Mouse (Mus musculus): ENCODE measurements around the gene Fas. TPM values are rescaled to one million over a fixed set of nuclear protein-coding genes. Genes with fewer than 3 reads are reported as not detected.

Gene Fas
- polyA plus RNA-seq, 1 experiment from 2014 or later, result 6.6 TPM

DNA sequence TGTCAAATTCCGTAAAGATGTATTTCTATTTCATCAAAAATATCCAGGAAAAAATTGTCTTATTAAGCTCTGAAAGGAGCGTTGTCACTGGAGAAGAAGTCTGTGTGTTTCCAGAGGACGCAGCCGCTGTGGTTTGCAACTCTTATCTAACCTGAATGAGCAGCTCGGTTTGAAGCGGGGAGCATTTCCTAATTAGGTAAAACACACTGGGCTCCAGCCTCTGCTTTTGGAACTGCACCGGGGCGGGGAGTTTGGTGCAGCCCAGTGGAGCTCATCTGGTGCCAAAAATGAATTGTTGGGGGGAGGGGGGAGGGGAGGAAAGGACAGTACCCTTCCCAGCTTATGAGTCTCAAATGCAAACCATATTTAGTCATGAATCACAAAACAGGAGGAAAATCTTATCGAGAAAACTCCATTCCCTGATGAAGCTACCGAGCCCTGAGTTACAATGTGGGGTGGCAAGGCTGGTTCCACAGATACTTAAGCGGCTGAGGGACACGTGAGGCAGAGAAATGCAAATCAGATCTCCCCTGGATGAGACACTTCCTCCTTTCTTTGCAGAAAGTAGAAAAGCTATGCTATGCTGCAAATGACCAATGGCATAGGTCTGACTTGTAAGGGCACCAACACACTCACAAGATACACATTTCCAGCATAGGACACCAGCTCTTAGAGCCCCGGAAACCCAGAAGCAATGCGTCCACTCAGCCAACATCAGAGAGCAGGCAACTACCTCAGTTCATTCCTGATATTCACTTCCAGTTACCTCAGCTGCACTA is 36.2 kb upstream of the Fas start:
- Histone ChIP-seq H3K9ac (ENCODE audit: low read length) (peak overlapping the region; percentile 71), H3K27ac (ENCODE audit: low read length) (peak overlapping the region; percentile 84), H3K36me3 (ENCODE audit: control insufficient read depth, insufficient read depth) (no peaks in the 10 kb centered on the region), H3K4me2 (ENCODE audit: low read depth, low read length) (peak overlapping the region; percentile 64), H3K27me3 (ENCODE audit: control insufficient read depth, insufficient read depth, low read length) (0 out of 2 replicates have a peak, but pooled peaks cover 2% of the 10 kb centered on the region), H3K4me3 (ENCODE audit: low read length) (peak overlapping the region; percentile 61), H3K9me3 (replicated peaks; ENCODE audit: control insufficient read depth, low read length) (no peaks in the 10 kb centered on the region), H3K4me1 (ENCODE audit: control insufficient read depth, insufficient read depth, low read length) (peaks cover 12% of the 10 kb centered on the region)
- ATAC-seq (replicated peaks; ENCODE audit: extremely low read depth, insufficient read depth, low FRiP score), result peak; percentile 73
- WGBS, result 11% methylated on average over 14 of the region's 14 CpGs

DNA sequence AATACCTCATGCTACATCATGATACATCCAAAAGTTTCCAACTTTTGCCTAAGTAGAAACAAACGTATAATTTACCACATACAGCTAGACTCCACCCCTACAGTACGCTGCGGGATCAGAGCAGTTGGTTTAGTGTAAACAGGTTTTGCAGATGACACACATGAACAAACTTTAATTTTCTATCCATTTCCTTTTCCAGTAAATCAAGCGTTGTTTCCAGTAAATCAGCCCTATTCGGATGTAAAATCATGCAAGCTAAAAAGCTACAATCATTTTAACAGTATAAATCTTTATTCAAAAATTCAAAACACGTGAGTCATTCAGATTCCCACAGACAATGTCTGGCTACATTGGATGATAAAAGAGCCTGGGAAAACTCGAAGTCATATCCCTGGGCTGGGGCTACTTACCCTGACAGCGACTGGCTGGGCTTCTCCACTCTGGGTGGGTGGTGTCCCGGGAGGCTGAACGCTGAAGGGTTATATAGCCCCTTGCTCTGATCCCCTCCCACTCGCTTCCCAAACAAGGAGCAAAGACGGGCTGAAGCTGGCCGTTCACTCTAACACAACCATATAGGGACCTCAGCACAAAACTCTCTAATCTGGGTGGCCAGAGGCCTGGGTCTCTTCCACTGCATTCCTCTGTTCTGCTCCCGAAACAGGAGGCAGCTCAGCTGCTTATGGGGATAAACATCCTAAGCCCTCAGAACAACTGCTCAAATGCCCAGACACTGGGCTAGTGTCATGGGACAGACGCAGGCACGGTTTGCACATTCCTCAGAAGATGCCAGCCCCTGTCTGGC is 35.4 kb upstream of the Fas start, which contains the start of gene Acta2:
TSS of gene Acta2 (minus strand) at position 711 of the 802 bp plus-strand sequence.
- Histone ChIP-seq H3K36me3 (ENCODE audit: control insufficient read depth, insufficient read depth) (no peaks in the 10 kb centered on the region), H3K4me2 (ENCODE audit: low read depth, low read length) (peak within 1 kb of the TSS; percentile 64), H3K27ac (ENCODE audit: low read length) (peak within 1 kb of the TSS; percentile 84), H3K4me3 (ENCODE audit: low read length) (peak within 1 kb of the TSS; percentile 61), H3K9ac (ENCODE audit: low read length) (peak within 1 kb of the TSS; percentile 71), H3K27me3 (ENCODE audit: control insufficient read depth, insufficient read depth, low read length) (0 out of 2 replicates have a peak, but pooled peaks cover 2% of the 10 kb centered on the region), H3K4me1 (ENCODE audit: control insufficient read depth, insufficient read depth, low read length) (peaks cover 12% of the 10 kb centered on the region), H3K9me3 (replicated peaks; ENCODE audit: control insufficient read depth, low read length) (no peaks in the 10 kb centered on the region)
- peak; percentile 69 for ATAC-seq (replicated peaks; ENCODE audit: extremely low read depth, insufficient read depth, low FRiP score)
- WGBS, result 23% methylated on average over 16 of the region's 16 CpGs

DNA sequence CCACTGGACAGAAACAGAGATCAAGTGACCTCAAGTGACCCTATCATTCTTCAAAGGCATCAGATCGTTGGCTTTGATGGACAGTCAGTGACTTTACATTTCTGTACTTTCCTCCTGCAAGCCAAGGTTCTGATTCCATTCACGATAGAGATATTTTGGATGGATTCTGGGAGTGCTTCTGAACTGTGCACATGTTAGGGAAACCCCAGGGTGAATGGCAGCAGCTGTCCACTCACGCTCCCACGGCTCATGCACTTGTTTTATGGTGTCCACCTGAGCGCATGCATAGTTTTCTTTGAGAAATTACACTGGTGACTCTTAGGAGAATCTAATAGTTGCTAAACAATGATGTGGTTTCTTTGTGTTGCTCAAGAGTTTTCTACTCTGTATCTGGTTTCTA is 34.3 kb upstream of the Fas start:
- Histone ChIP-seq H3K9me3 (replicated peaks; ENCODE audit: control insufficient read depth, low read length) (no peaks in the 10 kb centered on the region), H3K4me2 (ENCODE audit: low read depth, low read length) (no peak overlapping the region), H3K9ac (ENCODE audit: low read length) (no peak overlapping the region), H3K4me3 (ENCODE audit: low read length) (no peak overlapping the region), H3K27me3 (ENCODE audit: control insufficient read depth, insufficient read depth, low read length) (0 out of 2 replicates have a peak, but pooled peaks cover 2% of the 10 kb centered on the region), H3K4me1 (ENCODE audit: control insufficient read depth, insufficient read depth, low read length) (peaks cover 12% of the 10 kb centered on the region), H3K36me3 (ENCODE audit: control insufficient read depth, insufficient read depth) (no peaks in the 10 kb centered on the region), H3K27ac (ENCODE audit: low read length) (no peak overlapping the region)
- 77% methylated on average over 5 of the region's 5 CpGs for WGBS
- ATAC-seq (replicated peaks; ENCODE audit: extremely low read depth, insufficient read depth, low FRiP score), result no peak

DNA sequence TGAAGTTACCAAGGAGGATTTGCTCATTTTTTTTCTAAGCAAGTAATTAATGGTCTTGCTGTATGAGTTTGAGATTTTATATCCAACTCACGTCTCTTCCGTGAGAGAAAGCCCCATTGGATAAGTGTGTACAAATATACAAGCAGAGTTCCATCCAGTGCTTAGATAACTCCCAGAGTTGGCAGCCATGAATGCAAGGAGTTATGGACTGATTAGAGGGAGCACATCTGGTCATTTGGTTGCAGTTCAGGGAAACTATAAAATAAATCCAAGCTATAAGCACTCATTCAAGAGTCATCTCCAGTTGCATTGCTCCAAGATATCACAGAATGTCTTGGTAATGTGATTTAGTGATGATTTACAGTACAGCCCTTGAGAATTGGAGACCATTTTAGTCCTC is 33.5 kb upstream of the Fas start:
- no peak for ATAC-seq (replicated peaks; ENCODE audit: extremely low read depth, insufficient read depth, low FRiP score)
- Histone ChIP-seq H3K9ac (ENCODE audit: low read length) (no peak overlapping the region), H3K4me1 (ENCODE audit: control insufficient read depth, insufficient read depth, low read length) (peaks cover 12% of the 10 kb centered on the region), H3K4me2 (ENCODE audit: low read depth, low read length) (no peak overlapping the region), H3K4me3 (ENCODE audit: low read length) (no peak overlapping the region), H3K36me3 (ENCODE audit: control insufficient read depth, insufficient read depth) (no peaks in the 10 kb centered on the region), H3K27me3 (ENCODE audit: control insufficient read depth, insufficient read depth, low read length) (0 out of 2 replicates have a peak, but pooled peaks cover 2% of the 10 kb centered on the region), H3K27ac (ENCODE audit: low read length) (no peak overlapping the region), H3K9me3 (replicated peaks; ENCODE audit: control insufficient read depth, low read length) (no peaks in the 10 kb centered on the region)
- WGBS, result 43% methylated on average over 2 of the region's 2 CpGs

DNA sequence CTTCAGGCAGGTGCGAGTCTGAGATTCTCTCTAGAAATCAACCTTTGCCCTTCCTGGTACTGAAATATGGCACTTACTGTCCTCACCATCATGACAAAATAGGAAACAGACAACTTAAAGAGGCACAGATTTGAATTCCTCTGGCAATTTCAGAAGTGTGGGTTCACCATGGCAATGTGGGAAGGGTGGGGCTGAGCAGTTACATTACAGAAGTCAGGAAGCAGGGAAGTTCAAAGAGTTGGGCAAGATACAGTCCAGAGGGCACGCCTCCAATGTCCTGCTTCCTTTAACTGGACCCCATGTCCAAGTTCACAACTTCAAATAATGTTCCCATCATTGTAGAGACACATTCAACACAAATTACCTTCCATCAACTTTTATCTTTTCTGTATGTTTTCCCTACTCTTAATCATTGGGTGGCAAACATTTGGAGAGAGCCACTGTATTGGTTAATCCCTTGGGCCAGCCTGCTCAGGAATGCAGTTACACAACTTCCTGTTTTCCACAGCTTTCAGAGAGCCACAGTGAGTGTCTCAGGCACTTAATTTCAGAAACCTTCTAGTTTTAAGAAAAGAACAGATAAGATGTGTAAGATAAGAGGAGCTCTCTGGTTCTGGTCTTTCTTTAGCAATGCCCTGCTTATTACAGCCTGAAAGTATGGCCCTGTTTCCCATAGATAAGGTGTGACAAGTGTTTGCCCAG is 28.0 kb upstream of the Fas start:
- H3K4me1 ChIP-seq (ENCODE audit: control insufficient read depth, insufficient read depth, low read length), result peaks cover 7% of the 10 kb centered on the region
- H3K4me3 ChIP-seq (ENCODE audit: low read length), result no peak overlapping the region
- no peaks in the 10 kb centered on the region for H3K9me3 ChIP-seq (replicated peaks; ENCODE audit: control insufficient read depth, low read length)
- no peak overlapping the region for H3K9ac ChIP-seq (ENCODE audit: low read length)
- H3K4me2 ChIP-seq (ENCODE audit: low read depth, low read length), result no peak overlapping the region
- no peak for ATAC-seq (replicated peaks; ENCODE audit: extremely low read depth, insufficient read depth, low FRiP score)
- no peaks in the 10 kb centered on the region for H3K27me3 ChIP-seq (ENCODE audit: control insufficient read depth, insufficient read depth, low read length)
- H3K36me3 ChIP-seq (ENCODE audit: control insufficient read depth, insufficient read depth), result no peaks in the 10 kb centered on the region
- WGBS, result 77% methylated on average over 2 of the region's 2 CpGs
- no peak overlapping the region for H3K27ac ChIP-seq (ENCODE audit: low read length)

DNA sequence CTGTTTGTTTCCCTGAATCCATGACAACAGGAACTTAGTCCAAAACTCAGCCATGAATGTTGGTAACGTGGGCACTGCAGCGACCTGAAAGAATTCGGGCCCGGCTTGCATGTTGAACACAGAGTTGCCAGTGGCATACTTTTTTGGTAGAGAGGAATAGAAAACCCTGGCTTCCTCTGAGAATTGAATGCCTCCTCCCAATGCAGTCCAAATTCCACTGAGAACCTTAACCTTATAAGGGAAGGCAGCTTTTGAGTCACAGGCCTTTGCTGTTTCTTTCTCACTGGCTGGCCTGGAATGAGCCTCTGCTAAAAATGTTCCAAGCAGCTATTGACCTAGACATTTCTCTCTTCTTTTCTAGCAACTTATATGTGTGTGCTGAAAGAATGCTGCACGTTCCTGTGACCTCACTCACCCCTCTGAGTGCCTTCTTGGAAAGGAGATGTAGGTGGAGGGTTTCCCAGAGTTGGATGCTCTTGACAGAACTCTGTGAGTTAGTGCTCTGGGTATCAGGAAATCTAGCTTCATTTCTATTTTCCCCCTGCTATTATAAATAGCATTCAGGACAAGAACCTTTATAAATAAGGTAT is 24.8 kb upstream of the Fas start:
- 37% methylated on average over 5 of the region's 5 CpGs for WGBS

DNA sequence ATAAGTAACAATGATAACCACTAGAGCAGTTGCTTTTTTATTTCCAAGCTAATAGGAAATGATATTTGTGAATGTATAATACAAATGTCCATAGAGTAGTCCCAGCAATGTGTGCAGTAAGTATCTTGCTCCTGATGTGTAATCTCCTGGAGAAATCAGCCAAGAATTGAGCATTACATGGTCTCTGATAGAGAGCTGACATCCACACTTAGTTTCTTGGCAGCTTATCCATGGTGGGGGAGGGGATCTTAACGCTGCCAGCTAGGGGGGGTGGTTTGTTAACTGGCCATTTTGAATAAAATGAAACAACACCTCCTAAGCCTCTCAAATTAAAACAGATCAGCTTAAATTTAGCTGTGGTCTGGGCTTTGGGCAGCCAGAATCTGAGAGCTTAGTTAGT is 21.5 kb upstream of the Fas start:
- no peak overlapping the region for H3K4me3 ChIP-seq (ENCODE audit: low read length)
- H3K4me2 ChIP-seq (ENCODE audit: low read depth, low read length), result no peak overlapping the region
- 21% methylated on average over 1 of the region's 1 CpGs for WGBS

More for the DNA sequence above, 24.8 kb upstream of the Fas start:
- no peaks in the 10 kb centered on the region for H3K9me3 ChIP-seq (replicated peaks; ENCODE audit: control insufficient read depth, low read length)
- ATAC-seq (replicated peaks; ENCODE audit: extremely low read depth, insufficient read depth, low FRiP score), result peak; percentile 28; the same call in 1 of the 2 replicates
- no peak overlapping the region for H3K4me3 ChIP-seq (ENCODE audit: low read length)
- H3K27ac ChIP-seq (ENCODE audit: low read length), result peak overlapping the region; percentile 78
- H3K36me3 ChIP-seq (ENCODE audit: control insufficient read depth, insufficient read depth), result no peaks in the 10 kb centered on the region
- H3K9ac ChIP-seq (ENCODE audit: low read length), result 0 out of 2 replicates have a peak overlapping the region, but pooled peaks have one; percentile 15
- H3K27me3 ChIP-seq (ENCODE audit: control insufficient read depth, insufficient read depth, low read length), result no peaks in the 10 kb centered on the region
- peaks cover 7% of the 10 kb centered on the region for H3K4me1 ChIP-seq (ENCODE audit: control insufficient read depth, insufficient read depth, low read length)
- peak overlapping the region; percentile 36; the same call in 1 of the 2 replicates for H3K4me2 ChIP-seq (ENCODE audit: low read depth, low read length)

DNA sequence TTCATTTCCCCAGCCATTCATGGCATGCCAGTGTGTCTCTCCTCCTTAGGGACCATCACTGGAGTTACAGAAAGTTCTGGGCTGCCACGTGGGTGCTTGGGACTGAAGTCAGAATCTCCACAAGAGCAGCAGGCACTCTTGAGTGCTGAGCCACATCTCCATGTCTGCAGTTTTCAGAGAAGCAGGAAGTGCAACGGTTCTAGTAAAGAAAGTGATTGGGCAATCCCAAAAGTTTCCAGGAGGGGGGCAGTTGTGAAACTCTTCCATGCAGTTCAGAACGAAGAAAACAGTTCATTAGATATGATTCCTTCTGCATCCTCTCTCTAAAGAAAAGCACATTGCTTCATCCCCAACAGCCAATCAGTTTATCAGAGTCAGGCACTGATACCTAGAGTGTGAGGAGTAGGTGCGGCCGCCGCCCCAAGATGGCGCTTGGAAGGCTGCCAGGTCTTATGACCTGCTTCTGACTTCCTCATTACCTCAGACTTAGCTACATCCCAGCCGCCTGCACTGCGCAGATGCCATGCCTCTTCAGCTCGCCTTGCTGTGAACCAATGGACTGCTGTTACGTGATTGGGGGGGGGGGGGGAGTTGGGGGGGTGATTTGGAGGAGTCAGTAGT is 20.2 kb upstream of the Fas start:
- WGBS, result 77% methylated on average over 11 of the region's 11 CpGs

More for the DNA sequence above, 21.5 kb upstream of the Fas start:
- H3K27ac ChIP-seq (ENCODE audit: low read length), result no peak overlapping the region
- no peaks in the 10 kb centered on the region for H3K27me3 ChIP-seq (ENCODE audit: control insufficient read depth, insufficient read depth, low read length)
- H3K9ac ChIP-seq (ENCODE audit: low read length), result no peak overlapping the region
- H3K36me3 ChIP-seq (ENCODE audit: control insufficient read depth, insufficient read depth), result no peaks in the 10 kb centered on the region
- peaks cover 7% of the 10 kb centered on the region for H3K4me1 ChIP-seq (ENCODE audit: control insufficient read depth, insufficient read depth, low read length)
- no peak for ATAC-seq (replicated peaks; ENCODE audit: extremely low read depth, insufficient read depth, low FRiP score)
- H3K9me3 ChIP-seq (replicated peaks; ENCODE audit: control insufficient read depth, low read length), result no peaks in the 10 kb centered on the region

More for the DNA sequence above, 20.2 kb upstream of the Fas start:
- no peaks in the 10 kb centered on the region for H3K36me3 ChIP-seq (ENCODE audit: control insufficient read depth, insufficient read depth)
- H3K27me3 ChIP-seq (ENCODE audit: control insufficient read depth, insufficient read depth, low read length), result no peaks in the 10 kb centered on the region
- no peak overlapping the region for H3K9ac ChIP-seq (ENCODE audit: low read length)
- no peak overlapping the region for H3K4me2 ChIP-seq (ENCODE audit: low read depth, low read length)
- no peak overlapping the region for H3K27ac ChIP-seq (ENCODE audit: low read length)
- ATAC-seq (replicated peaks; ENCODE audit: extremely low read depth, insufficient read depth, low FRiP score), result no peak
- no peak overlapping the region for H3K4me3 ChIP-seq (ENCODE audit: low read length)
- H3K4me1 ChIP-seq (ENCODE audit: control insufficient read depth, insufficient read depth, low read length), result peaks cover 7% of the 10 kb centered on the region
- H3K9me3 ChIP-seq (replicated peaks; ENCODE audit: control insufficient read depth, low read length), result no peaks in the 10 kb centered on the region

Data from heart, embryonic 16.5 days (tissue).